Mouse (Mus musculus) right cerebral cortex, postnatal 36 days (tissue): ENCODE measurements at regions not wholly inside any gene's neighbourhood (a gene's known extent, or its start where the extent isn't known, plus 50 kb on each side); places are given as distances from the start of the nearest gene placed in this dataset.

ENCODE experiments used
- DNase-seq, 2 experiments: peaks; one replicate each; pipeline ENCODE4 v3.0.0; 2022; ENCODE audit warnings: low spot score in 2 of 2, mixed read lengths in 1 of 2

- no peak for DNase-seq
Observed at GRCm38 (mm10) chr3:105130228-105130627, 63.6 kb downstream of the 4930564D02Rik start.

DNA sequence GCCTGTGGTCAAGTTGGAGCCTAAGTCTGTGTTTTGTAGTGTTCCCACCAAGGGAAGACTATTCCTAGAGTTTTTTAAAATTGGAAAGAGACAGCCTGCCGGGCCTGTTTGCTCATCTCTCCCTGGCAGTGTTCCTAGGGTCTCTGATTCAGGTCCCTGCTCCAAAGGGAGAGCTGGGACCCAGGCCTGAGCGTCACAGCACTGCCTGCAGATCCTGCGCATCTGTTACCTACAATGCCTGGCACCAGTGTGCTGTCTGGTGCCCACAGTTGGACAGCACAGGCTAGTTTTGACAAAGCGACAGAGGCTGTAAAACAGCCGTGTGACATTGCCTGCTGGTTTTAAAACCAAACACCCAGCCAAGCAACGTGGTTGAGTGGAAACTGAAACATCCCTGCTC is 64.4 kb downstream of the 4930564D02Rik start:
- no peak for DNase-seq

GRCm38 (mm10) chr3:105133011-105133410 is 66.4 kb downstream of the 4930564D02Rik start:
- no peak for DNase-seq

- DNase-seq, result no peak
Observed at GRCm38 (mm10) chr3:105141170-105141971, 74.7 kb downstream of the 4930564D02Rik start.

DNA sequence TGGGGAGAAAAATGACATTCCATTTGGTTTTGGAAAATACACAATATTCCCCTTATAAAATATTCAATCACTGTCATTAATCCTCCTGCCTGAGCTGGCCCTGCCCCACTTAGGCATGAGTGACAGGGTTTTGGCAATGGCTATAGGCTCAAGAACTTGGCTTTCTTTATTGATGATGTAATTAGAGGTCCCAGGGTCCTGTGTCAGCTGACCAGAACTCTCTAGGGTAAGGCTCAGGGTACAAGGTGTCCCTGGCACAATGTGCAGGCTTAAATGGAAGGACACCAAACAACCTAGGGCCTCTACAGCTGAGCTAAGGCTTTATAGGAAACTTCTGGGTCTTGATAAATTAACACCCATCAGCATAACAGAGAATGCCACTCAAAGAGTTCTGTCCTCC is 76.0 kb downstream of the 4930564D02Rik start:
- no peak for DNase-seq

DNA sequence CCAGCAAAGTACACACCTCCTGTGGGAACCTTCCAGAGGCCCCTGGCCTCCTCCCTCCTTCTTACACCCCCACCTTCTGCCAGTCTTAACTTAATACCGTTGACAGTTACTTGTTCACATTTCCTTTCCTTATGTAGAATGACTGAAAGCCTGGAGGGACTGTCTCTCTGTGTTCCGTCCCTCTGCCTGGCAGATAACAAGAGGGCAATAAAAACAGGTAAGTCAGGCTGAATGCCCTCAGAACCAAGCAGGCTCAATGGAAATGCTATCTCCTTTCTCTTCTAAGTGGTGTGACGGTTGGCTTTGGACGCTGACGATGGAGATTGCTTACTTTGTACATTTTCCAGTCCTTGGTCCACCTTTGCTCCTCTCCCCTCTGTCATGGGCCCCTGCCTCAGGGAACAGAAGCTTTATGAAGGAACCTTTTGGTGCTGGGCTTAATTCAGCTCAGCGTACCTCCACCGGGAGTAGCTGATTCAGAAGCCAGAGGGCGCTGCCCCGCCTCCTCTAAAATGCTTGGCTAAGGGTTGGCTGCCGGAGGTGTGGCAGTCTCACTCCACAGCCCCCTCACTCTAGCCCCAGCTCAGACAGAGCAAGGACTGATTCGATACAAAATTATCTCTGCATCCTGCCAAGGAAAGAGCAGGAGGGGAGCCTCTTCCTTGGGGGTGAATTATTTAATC is 85.0 kb downstream of the 4930564D02Rik start:
- DNase-seq, result peak; percentile 27 to 30

DNA sequence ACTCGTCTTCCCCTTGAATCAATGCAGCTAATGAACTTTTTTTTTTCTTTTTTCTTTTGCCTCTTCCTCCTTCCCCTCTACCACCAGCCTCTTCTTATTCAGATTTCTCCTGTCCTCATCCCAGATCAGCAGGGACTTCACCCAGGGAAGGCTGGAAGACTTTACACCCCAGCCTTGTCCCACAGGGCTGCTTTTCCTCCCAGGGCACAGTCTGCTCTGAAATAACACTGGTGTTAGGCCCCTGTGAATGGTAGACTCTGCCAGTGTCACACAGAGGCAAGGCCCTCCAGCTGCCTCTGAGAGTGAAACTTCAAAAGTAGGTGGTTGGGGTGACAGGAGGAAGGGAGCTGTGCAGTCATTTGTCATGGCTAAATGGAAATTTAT is 85.5 kb downstream of the 4930564D02Rik start:
- DNase-seq, result no peak

- peak in 1 of 2 experiments; percentile 17 for DNase-seq
Observed at GRCm38 (mm10) chr3:105158376-105158775, 91.7 kb downstream of the 4930564D02Rik start.

DNA sequence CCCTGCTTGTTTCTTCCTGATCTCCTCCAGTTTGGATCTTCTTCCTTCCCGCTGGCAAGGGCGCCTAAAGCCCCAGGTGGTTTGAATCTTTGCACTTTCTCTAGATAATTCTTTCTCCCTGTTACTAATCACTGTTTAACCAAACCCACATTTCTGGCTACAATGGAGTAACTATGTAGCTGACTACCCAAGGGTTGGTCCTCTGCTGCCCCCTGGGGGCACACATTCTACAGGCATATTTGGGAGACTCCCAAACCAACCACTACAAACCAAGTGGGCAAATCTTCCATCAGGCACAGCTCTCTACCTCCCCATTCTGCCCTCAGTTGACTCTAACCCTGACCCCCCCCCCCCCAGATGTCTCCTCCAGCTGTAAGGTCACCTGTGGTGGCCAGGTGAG is 98.7 kb downstream of the 4930564D02Rik start:
- peak; percentile 18 to 52 for DNase-seq

DNA sequence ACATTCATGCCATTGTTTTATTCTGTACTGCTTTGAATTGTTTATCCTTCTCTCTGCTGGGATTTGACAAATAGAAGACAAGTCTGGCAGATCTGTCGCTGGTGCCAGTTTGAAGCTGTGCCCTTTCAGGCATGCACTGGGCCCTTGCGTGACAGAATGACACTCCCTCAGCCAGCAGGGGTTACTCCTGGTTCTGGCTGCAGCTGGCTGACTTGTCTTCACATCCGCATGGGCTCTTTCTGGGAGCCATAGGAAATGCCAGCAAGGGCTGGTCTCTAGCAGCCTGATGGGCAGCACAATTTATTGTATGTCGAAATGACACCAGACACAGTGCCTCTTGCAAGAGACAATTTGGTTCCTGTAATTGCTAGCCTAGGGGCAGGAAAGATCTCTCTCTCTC is 102.5 kb downstream of the 4930564D02Rik start:
- no peak for DNase-seq

GRCm38 (mm10) chr3:105171527-105171926 is 104.9 kb downstream of the 4930564D02Rik start:
- no peak for DNase-seq

DNA sequence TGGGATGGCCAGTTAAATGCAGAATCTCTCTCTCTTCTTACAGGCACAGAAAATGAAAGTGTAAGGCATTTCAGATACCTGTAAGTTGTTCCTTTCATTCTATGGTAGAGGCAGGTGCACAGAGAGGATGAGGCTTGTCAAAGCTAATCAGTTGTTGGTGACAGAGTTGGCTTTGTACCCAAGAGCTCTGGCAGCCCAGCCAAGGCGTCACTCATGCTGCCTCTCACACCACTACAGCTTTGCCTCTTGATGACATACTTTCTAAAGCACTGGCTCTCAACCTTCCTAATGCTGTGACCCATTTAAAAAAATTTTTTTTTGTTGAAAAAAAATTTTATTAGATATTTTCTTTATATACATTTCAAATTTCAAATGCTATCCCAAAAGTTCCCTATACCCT is 105.4 kb downstream of the 4930564D02Rik start:
- DNase-seq, result no peak

DNA sequence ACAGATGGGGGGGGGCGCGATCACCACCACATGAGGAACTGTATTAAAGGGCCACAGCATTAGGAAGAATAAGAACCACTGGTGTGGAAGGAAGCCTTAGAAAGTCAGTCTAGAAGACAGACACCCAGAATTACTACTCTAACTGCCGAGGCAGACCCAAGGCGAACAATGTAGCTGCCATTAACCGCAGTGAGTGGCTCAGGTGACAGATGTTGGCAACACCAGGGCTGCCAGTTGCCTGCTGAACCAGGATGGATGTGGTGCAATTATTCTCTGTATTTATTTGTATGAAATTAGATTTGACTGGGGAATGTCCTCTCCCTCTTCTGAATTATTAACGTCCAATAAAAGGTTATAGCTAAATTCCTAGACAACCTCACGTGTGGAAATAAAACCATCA is 124.7 kb downstream of the 4930564D02Rik start:
- DNase-seq, result no peak

DNA sequence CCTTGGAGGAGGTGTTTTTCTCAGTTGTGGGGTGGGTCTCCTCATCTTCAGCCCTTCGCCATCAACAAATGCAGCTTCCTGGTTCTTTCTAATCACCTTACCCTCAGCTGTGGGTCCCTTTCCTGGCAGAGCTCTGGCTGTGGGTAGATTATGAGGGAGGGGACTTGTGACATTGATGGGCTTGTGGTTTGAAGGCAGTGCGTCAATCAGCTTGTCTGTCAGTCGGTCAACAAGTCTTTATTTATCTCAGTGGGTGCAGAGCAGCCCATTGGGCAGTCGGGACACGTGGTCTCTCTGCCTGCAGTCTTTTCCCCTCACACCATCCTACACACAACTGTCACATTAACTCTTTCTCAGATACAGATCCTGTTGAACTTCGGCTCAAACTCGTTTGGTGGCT is 125.2 kb downstream of the 4930564D02Rik start:
- DNase-seq, result peak in 1 of 2 experiments; percentile 18

DNA sequence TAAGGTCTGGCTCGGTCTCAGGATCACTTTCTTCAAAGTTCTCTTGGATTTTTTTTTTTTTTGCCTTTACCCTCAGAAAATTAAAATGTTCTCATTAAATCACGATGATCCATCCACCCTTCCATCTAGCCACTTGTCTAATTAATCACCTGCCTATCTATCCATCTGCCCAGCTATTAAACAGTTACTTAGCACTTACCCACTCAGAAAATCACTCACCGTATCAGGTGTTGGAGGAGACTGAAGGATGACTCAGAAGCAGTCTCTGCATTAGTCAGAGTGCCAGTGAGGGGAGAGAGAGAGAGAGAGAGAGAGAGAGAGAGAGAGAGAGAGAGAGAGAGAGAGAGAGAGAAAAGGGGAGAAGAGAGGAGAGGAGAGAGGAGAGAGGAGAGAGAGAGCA is 134.1 kb downstream of the 4930564D02Rik start:
- no peak for DNase-seq

GRCm38 (mm10) chr3:105209164-105209563 is 142.5 kb downstream of the 4930564D02Rik start:
- DNase-seq, result no peak

DNA sequence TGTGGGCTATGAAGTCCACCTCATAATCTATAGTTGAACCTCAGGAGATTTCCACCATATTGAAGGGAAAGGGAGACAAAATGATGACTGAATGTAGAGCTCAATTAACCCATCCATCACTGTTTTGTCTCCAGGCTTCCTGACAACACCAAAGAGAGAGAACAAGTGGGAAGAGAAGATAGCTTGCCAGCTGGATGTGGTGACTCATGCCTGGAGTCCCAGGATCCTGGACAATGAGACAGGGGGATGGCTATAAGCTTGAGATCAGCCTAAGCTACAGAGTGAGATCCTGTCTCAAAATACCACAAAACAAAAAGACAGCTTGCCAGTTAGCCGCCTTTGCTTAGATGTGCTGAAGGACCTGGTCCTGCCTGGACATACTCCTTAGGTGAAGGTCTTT is 144.4 kb downstream of the 4930564D02Rik start:
- peak; percentile 11 to 31 for DNase-seq

DNA sequence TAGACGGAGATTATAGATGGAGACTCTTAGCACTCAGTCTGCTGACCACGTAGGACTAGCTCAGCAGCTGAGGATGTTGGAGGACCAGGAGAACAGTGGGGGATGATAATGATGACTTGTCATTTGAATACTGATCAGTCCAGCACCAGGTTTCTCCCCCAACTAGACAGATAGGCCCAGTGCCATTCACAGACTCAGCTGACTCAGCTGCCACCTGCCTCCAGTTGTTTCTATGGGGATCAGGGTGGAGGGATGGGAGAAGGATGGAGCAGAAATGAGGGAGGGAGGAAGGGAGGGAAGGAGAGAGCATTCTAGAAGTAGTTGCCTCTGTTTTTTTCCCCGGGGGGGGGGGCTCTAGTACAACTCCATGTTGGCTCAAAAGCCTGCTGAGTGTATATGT is 145.1 kb downstream of the 4930564D02Rik start:
- DNase-seq, result no peak

DNA sequence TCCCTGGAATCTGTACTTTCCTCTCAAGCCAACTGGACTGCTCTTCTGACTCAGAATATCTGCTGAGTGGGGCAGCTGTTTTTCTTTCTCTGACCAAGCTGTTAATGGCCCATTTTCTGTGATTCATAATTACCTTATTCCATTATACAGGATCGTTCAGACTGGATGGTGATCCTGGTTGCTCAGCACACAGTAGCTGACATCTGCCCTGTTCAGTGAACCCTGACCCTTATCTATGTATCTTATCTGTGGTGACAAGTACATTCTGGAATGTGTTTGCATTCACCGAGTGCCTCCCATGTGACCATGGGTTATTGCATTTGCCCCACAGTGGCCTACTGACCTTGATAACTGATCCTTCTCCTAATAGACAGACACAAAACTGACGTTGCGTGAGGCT is 148.2 kb downstream of the 4930564D02Rik start:
- DNase-seq, result no peak

GRCm38 (mm10) chr3:105215729-105216128 is 149.1 kb downstream of the 4930564D02Rik start:
- DNase-seq, result no peak

DNA sequence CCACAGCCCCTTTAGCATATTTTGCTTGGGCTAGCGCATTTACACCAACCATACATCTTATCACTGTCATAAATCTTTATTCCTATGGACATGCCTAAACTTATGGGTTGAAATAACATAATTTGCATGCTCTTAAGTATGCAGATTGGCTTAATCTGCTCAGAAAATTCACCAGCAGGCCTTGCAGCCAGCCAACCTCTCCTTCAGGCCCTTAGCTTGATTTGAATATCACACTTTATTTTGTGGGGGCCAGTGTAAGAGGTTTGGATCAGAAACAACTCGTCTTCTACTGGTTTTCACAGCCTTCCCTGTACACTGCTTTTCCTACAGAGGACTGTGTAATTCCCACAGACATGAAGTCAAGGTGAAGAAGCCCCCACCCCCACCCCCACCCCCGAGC is 153.0 kb downstream of the 4930564D02Rik start:
- no peak for DNase-seq

GRCm38 (mm10) chr3:105220641-105221040 is 154.0 kb downstream of the 4930564D02Rik start:
- DNase-seq, result no peak

DNA sequence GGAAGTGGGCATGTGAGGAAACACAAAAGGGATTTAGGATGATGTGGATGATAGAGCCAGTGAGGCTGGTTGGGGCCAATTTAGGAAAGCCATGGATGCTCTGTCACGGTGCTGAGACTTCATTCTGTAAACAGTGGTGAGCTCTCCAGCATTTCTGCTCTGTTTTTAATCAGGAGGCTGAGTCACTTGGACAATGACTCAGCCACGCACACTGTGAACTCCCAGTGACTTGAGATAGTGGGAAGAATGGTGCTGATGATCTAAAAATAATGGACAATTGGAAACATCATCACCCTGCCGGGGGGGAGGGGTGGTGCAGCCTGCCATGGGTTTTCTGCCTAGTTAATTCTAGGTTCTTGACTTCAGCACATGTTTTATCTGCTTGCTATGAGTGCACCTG is 156.3 kb downstream of the 4930564D02Rik start:
- peak in 1 of 2 experiments; percentile 12 for DNase-seq
